Mouse (Mus musculus): Measurements from ENCODE around the gene Poc1a.
A peak's percentile ranks its signal among the peaks of the same experiment; 100 is the strongest.

Gene Poc1a

GRCm38 (mm10) chr9:106265358-106266075, 15.3 kb upstream of the Poc1a start:
- DNase-seq (ENCODE audit: low spot score in 2 of 2) = no peak

- no peak for DNase-seq (ENCODE audit: low spot score in 2 of 2)
These were observed 13.8 kb upstream of the Poc1a start for GRCm38 (mm10) chr9:106266936-106267657.

GRCm38 (mm10) chr9:106268421-106268820, 12.4 kb upstream of the Poc1a start:
- DNase-seq (ENCODE audit: low spot score in 2 of 2) = no peak

GRCm38 (mm10) chr9:106269076-106269788, 11.6 kb upstream of the Poc1a start:
- DNase-seq (ENCODE audit: low spot score in 2 of 2) = no peak

GRCm38 (mm10) chr9:106269879-106270278, 11.0 kb upstream of the Poc1a start:
- DNase-seq (ENCODE audit: low spot score in 2 of 2) = peak in 1 of 2 experiments; percentile 41

GRCm38 (mm10) chr9:106270656-106271055, 10.2 kb upstream of the Poc1a start:
- no peak for DNase-seq (ENCODE audit: low spot score in 2 of 2)

- DNase-seq (ENCODE audit: low spot score in 2 of 2) = no peak
These were observed 8.6 kb upstream of the Poc1a start for GRCm38 (mm10) chr9:106272288-106272687.

GRCm38 (mm10) chr9:106273276-106273675, 7.6 kb upstream of the Poc1a start:
- no peak for DNase-seq (ENCODE audit: low spot score in 2 of 2)

GRCm38 (mm10) chr9:106273791-106274190, 7.1 kb upstream of the Poc1a start:
- DNase-seq (ENCODE audit: low spot score in 2 of 2) = no peak

GRCm38 (mm10) chr9:106274652-106275180, 6.1 kb upstream of the Poc1a start:
- DNase-seq (ENCODE audit: low spot score in 2 of 2) = no peak

- no peak for DNase-seq (ENCODE audit: low spot score in 2 of 2)
These were observed 5.1 kb upstream of the Poc1a start for GRCm38 (mm10) chr9:106275806-106276205.

GRCm38 (mm10) chr9:106280386-106280785, 475 bp upstream of the Poc1a start:
- DNase-seq (ENCODE audit: low spot score in 2 of 2) = peak; percentile 36 to 55

- no peak for DNase-seq (ENCODE audit: low spot score in 2 of 2)
These were observed 1.2 kb downstream of the Poc1a start for GRCm38 (mm10) chr9:106282024-106282423.

- no peak for DNase-seq (ENCODE audit: low spot score in 2 of 2)
These were observed 6.3 kb downstream of the Poc1a start for GRCm38 (mm10) chr9:106287165-106287564.

GRCm38 (mm10) chr9:106288864-106289263, 8.0 kb downstream of the Poc1a start:
- peak; percentile 84 to 94 for DNase-seq (ENCODE audit: low spot score in 2 of 2)

GRCm38 (mm10) chr9:106289841-106290240, 9.0 kb downstream of the Poc1a start:
- DNase-seq (ENCODE audit: low spot score in 2 of 2) = peak; percentile 26 to 39

GRCm38 (mm10) chr9:106290636-106291122, 9.8 kb downstream of the Poc1a start:
- DNase-seq (ENCODE audit: low spot score in 2 of 2) = peak; percentile 78 to 89

- peak; percentile 57 to 76 for DNase-seq (ENCODE audit: low spot score in 2 of 2)
These were observed 12.8 kb downstream of the Poc1a start for GRCm38 (mm10) chr9:106293569-106294156.

GRCm38 (mm10) chr9:106296637-106297174, 15.8 kb downstream of the Poc1a start:
- DNase-seq (ENCODE audit: low spot score in 2 of 2) = no peak

GRCm38 (mm10) chr9:106300176-106300803, 19.4 kb downstream of the Poc1a start:
- peak; percentile 92 to 96 for DNase-seq (ENCODE audit: low spot score in 2 of 2)

GRCm38 (mm10) chr9:106300949-106301348, 20.1 kb downstream of the Poc1a start:
- no peak for DNase-seq (ENCODE audit: low spot score in 2 of 2)

All from frontal cortex, postnatal 36 days (tissue).